Mouse (Mus musculus) neural tube, embryonic 11.5 days (tissue): ENCODE results near the gene Fam213a. TPM values are rescaled to one million over a fixed set of nuclear protein-coding genes. Genes with fewer than 3 reads are reported as not detected.

Experiments used
- ATAC-seq: fragments of 200-750 bp; cut with Nextera tagmentation; 2 replicates; pipeline ENCODE4 v1.8.0; 2017; ENCODE audit warnings: moderate number of reproducible peaks, mild to moderate bottlenecking, moderate TSS enrichment, moderate library complexity; ENCODE audit not compliant: insufficient read depth, low FRiP score, low TSS enrichment
- DNase-seq: peaks from one replicate; pipeline ENCODE4 v3.0.0-alpha.2; 2015; ENCODE audit warnings: low spot score
- H3K27ac ChIP-seq: fragments of 300-500 bp; sonication (generic); 2 replicates; pipeline ENCODE4 v1.5.1; 2014; ENCODE audit warnings: low read depth, mild to moderate bottlenecking, low read length
- H3K27me3 ChIP-seq: fragments of 300-500 bp; sonication (generic); 2 replicates; pipeline ENCODE4 v1.6.1; 2014; ENCODE audit warnings: mild to moderate bottlenecking, low read length, mixed read lengths; ENCODE audit not compliant: control insufficient read depth, insufficient read depth
- H3K36me3 ChIP-seq: fragments of 300-500 bp; sonication (generic); 2 replicates; pipeline ENCODE4 v1.6.1; 2014; ENCODE audit warnings: mild to moderate bottlenecking, low read length, moderate library complexity, mixed read lengths; ENCODE audit not compliant: control insufficient read depth, insufficient read depth
- H3K4me1 ChIP-seq: fragments of 300-500 bp; sonication (generic); 2 replicates; pipeline ENCODE4 v1.6.1; 2014; ENCODE audit warnings: low read length, mixed read lengths; ENCODE audit not compliant: control insufficient read depth, insufficient read depth
- H3K4me2 ChIP-seq: fragments of 300-500 bp; sonication (generic); 2 replicates; pipeline ENCODE4 v1.6.1; 2014; ENCODE audit warnings: low read depth, mild to moderate bottlenecking, moderate library complexity
- H3K4me3 ChIP-seq: fragments of 300-500 bp; sonication (generic); 2 replicates; pipeline ENCODE4 v1.5.1; 2014; ENCODE audit warnings: low read depth, low read length
- H3K9ac ChIP-seq: fragments of 300-500 bp; sonication (generic); 2 replicates; pipeline ENCODE4 v1.6.1; 2014; ENCODE audit warnings: mild to moderate bottlenecking, low read length
- H3K9me3 ChIP-seq: fragments of 300-500 bp; sonication (generic); 2 replicates; pipeline ENCODE4 v1.6.1; 2016; ENCODE audit warnings: low read length; ENCODE audit not compliant: control insufficient read depth
- WGBS: fragments of 180-500 bp; shearing (Covaris S2); extraction: QIAGEN DNeasy Blood & Tissue Kit; methylation state at CpG from one replicate; pipeline ENCODE4 v1.1.7; 2014; 5-methylcytosine and 5-hydroxymethylcytosine counted together
- polyA plus RNA-seq: library from polyadenylated mRNA; unstranded; fragments of >200 nt; fragmentation: Nextera tagmentation; extraction: Ambion mirVana; gene quantifications from 2 replicates; pipeline ENCODE4 v1.2.1, GENCODE M21; 2014

The Fam213a gene
- polyA plus RNA-seq, 1 experiment from 2014 or later, result 48.5 TPM

- DNase-seq (peak; percentile 8), ATAC-seq (no peak)
- Histone ChIP-seq H3K36me3 (no peaks in the 10 kb centered on the region), H3K4me2 (no peak overlapping the region), H3K4me1 (peaks cover 67% of the 10 kb centered on the region), H3K4me3 (no peak overlapping the region), H3K27ac (no peak overlapping the region), H3K27me3 (no peaks in the 10 kb centered on the region), H3K9ac (no peak overlapping the region), H3K9me3 (no peaks in the 10 kb centered on the region)
- WGBS, result 58% methylated on average over 5 of the region's 5 CpGs
Observed at GRCm38 (mm10) chr14:40953381-40953780, 60.2 kb downstream of the Fam213a start.

DNA sequence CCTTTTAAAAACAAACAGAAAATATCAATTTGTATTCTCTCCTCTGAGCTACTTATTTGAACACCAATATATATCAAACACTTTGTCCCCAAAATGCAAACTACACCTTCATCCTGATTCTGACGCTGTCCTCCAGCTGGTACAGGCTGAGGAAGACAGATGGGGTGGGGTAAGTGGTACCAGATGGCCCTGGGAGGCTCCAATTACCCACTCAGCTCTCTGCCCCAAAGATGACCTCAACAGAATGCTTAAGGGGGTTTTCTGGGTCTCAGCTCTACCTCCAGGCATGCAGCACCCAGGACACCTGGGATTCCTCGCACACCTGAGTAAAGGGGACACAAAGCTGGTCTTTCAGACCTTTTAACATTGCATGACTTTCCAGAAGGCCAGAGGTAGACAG, 60.9 kb downstream of the Fam213a start:
- Histone ChIP-seq H3K27me3 (no peaks in the 10 kb centered on the region), H3K27ac (0 out of 2 replicates have a peak overlapping the region, but pooled peaks have one; percentile 24), H3K9ac (no peak overlapping the region), H3K4me1 (peaks cover 63% of the 10 kb centered on the region), H3K9me3 (no peaks in the 10 kb centered on the region), H3K4me3 (no peak overlapping the region), H3K4me2 (no peak overlapping the region), H3K36me3 (no peaks in the 10 kb centered on the region)
- DNase-seq (peak; percentile 64), ATAC-seq (no peak)
- whole genome bisulfite sequencing, result 27% methylated on average over 2 of the region's 2 CpGs

- Histone ChIP-seq H3K27ac (no peak overlapping the region), H3K4me3 (no peak overlapping the region), H3K27me3 (no peaks in the 10 kb centered on the region), H3K4me1 (peaks cover 58% of the 10 kb centered on the region), H3K36me3 (no peaks in the 10 kb centered on the region), H3K9me3 (no peaks in the 10 kb centered on the region), H3K9ac (no peak overlapping the region), H3K4me2 (no peak overlapping the region)
- 80% methylated on average over 3 of the region's 3 CpGs for WGBS
- DNase-seq (peak; percentile 6), ATAC-seq (no peak)
Observed at GRCm38 (mm10) chr14:40952301-40952700, 61.3 kb downstream of the Fam213a start.

GRCm38 (mm10) chr14:40949730-40950614, 63.6 kb downstream of the Fam213a start:
- H3K9ac ChIP-seq, result no peak overlapping the region
- H3K4me3 ChIP-seq, result no peak overlapping the region
- H3K27ac ChIP-seq, result no peak overlapping the region
- 74% methylated on average over 7 of the region's 7 CpGs for WGBS
- H3K27me3 ChIP-seq, result no peaks in the 10 kb centered on the region
- H3K9me3 ChIP-seq, result no peaks in the 10 kb centered on the region
- DNase-seq (peak; percentile 8), ATAC-seq (no peak)
- H3K4me2 ChIP-seq, result no peak overlapping the region
- H3K4me1 ChIP-seq, result peaks cover 36% of the 10 kb centered on the region
- peaks cover 2% of the 10 kb centered on the region for H3K36me3 ChIP-seq

- Histone ChIP-seq H3K9me3 (no peaks in the 10 kb centered on the region), H3K27ac (no peak overlapping the region), H3K4me3 (no peak overlapping the region), H3K4me1 (peaks cover 28% of the 10 kb centered on the region), H3K9ac (no peak overlapping the region; the same call in 1 of the 2 replicates), H3K36me3 (peaks cover 2% of the 10 kb centered on the region), H3K27me3 (no peaks in the 10 kb centered on the region), H3K4me2 (no peak overlapping the region)
- DNase-seq (peak; percentile 6), ATAC-seq (no peak)
- 29% methylated on average over 3 of the region's 3 CpGs for WGBS
Observed at GRCm38 (mm10) chr14:40949047-40949446, 64.5 kb downstream of the Fam213a start.

- 92% methylated on average over 5 of the region's 5 CpGs for WGBS
- Histone ChIP-seq H3K4me3 (no peak overlapping the region), H3K27me3 (no peaks in the 10 kb centered on the region), H3K9me3 (no peaks in the 10 kb centered on the region), H3K9ac (no peak overlapping the region), H3K4me2 (no peak overlapping the region), H3K36me3 (peaks cover 2% of the 10 kb centered on the region), H3K27ac (no peak overlapping the region), H3K4me1 (peaks cover 28% of the 10 kb centered on the region)
- ATAC-seq (no peak), DNase-seq (no peak)
Observed at GRCm38 (mm10) chr14:40948522-40948921, 65.1 kb downstream of the Fam213a start.

- Histone ChIP-seq H3K36me3 (peaks cover 2% of the 10 kb centered on the region), H3K9ac (no peak overlapping the region), H3K4me1 (peaks cover 19% of the 10 kb centered on the region), H3K27ac (no peak overlapping the region), H3K9me3 (no peaks in the 10 kb centered on the region), H3K4me3 (no peak overlapping the region), H3K27me3 (no peaks in the 10 kb centered on the region), H3K4me2 (no peak overlapping the region)
- ATAC-seq (no peak), DNase-seq (no peak)
- 85% methylated on average over 14 of the region's 14 CpGs for WGBS
Observed at GRCm38 (mm10) chr14:40947431-40948394, 65.9 kb downstream of the Fam213a start.

DNA sequence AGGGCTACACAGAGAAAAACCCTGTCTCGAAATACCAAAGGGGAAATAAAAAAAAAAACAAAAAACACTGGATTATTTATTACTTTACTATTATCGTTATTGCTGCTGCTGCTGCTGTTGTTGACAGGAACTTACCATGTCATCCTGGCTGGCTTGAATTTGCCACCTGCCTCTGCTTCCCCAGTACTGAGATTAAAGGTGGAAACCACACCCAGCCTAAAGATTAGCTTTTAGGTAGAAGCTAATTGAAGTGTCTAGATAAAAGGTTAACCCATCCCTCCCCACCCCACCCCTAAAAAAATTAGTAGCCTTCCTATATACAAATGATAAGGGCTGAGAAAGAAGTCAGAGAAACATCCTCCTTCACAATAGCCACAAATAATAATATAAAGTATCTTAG, 69.8 kb downstream of the Fam213a start:
- WGBS, result 83% methylated on average over 2 of the region's 2 CpGs
- peaks cover 2% of the 10 kb centered on the region for H3K36me3 ChIP-seq
- no peak for ATAC-seq

More for the DNA sequence above, 69.8 kb downstream of the Fam213a start:
- no peak for DNase-seq
- H3K4me1 ChIP-seq, result 0 out of 2 replicates have a peak, but pooled peaks cover 5% of the 10 kb centered on the region
- no peaks in the 10 kb centered on the region for H3K9me3 ChIP-seq
- no peak overlapping the region for H3K27ac ChIP-seq
- H3K4me3 ChIP-seq, result no peak overlapping the region
- H3K27me3 ChIP-seq, result no peaks in the 10 kb centered on the region
- H3K9ac ChIP-seq, result no peak overlapping the region
- no peak overlapping the region for H3K4me2 ChIP-seq
